Mouse (Mus musculus): ENCODE measurements around the gene Rbmy.
"Not testable (repeated sequence)": the region's sequence is repeated elsewhere in the genome, so short reads cannot be mapped to it uniquely, and the experiment has no call there.

Gene Rbmy

GRCm38 (mm10) chrY:2830380-2830779, at the start of gene Rbmy, which contains the start of gene Gm10256:
TSS of gene Rbmy (plus strand) at chrY:2830680.
TSS of gene Gm10256 (plus strand) at chrY:2830699.
- not testable (repeated sequence) for DNase-seq

- DNase-seq, result not testable (repeated sequence)
Measured at GRCm38 (mm10) chrY:2796105-2796504, 34.4 kb upstream of the Rbmy start, which contains the start of gene Gm4064. TSS of gene Gm4064 (minus strand) at chrY:2796205.
